Mouse (Mus musculus) left cerebral cortex, postnatal 36 days (tissue): ENCODE data around the gene Bahd1. TPM values are rescaled to one million over a fixed set of nuclear protein-coding genes. Genes with fewer than 3 reads are reported as not detected.

ENCODE experiments used
- DNase-seq, 2 experiments: peaks; one replicate each; pipeline ENCODE4 v3.0.0; 2021 to 2022; ENCODE audit warnings: low spot score in 2 of 2, mixed read lengths in 1 of 2
- intact Hi-C: fragments of 180-260 bp; cut with DNase I; formaldehyde crosslinking; loops from one replicate; pipeline ENCODE4 v1.15.1; 2025
- total RNA-seq, 2 experiments: library from RNA; stranded (reverse); gene quantifications; 2 replicates each; pipeline ENCODE4 v1.2.3; 2021

Gene Bahd1
- total RNA-seq, 2 experiments from 2014 or later, result 40.4 to 45.0 TPM

DNA sequence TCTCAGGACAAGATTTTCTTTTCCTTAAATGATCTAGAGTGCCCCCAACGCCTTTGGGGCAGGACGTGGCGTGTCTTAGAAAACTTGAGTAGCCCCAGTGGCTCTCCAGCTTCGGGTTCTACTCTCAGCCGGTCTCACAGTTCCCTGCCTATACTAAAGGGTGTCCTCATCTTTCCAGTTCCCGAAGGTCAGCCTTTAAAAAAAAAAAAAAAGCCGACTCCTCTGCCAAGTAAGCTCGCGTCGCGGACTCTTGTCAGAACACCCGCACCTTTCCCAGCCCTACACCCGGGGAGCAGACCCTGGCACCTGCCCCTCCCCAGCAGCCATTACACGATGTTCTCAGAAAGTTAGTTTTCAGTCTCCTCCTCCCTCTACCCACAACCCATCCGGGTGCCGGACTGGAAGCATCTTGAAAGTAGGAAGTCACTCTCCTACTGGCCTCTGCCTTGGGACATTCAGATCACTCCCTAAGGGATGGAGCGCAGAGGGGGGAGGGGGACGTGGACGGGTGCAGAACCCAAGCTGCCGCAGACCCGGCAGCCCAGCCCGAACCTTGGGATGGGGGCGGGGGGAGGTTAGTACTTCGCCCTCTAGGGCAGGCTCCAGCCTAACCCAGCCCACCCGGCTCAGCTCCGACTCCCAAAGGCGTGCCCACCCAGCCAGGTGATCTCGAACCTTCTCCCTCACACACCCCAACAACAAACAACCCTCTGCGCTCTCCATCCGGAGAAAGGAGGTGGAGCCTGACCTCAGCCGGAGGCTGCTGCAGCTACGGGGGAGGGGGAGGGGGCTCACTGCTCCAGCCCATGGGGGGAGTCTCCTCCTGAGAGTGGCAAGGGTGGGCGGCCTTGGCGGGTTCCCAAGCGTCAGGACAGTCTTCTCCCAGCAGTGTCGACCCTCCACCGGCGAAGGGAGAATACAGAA lies 3.9 kb upstream of the Bahd1 start:
- no peak for DNase-seq
- intact Hi-C loops, result loop anchor here (5.0 kb wide), 1 partner anchor 149 kb away; the partner anchor contains the start of gene Inafm2

- intact Hi-C loops, result loop anchor here (5.0 kb wide), 1 partner anchor 150 kb away; the partner anchor contains the start of gene Inafm2
- DNase-seq, result no peak
These were observed 3.3 kb upstream of the Bahd1 start for GRCm38 (mm10) chr2:118896914-118897291.

GRCm38 (mm10) chr2:118897392-118897791 lies 2.8 kb upstream of the Bahd1 start:
- DNase-seq, result no peak
- intact Hi-C loops, result loop anchor here (5.0 kb wide), 1 partner anchor 150 kb away; the partner anchor contains the start of gene Inafm2

- intact Hi-C loops, result loop anchor here (5.0 kb wide), 1 partner anchor 151 kb away; the partner anchor contains the start of gene Inafm2
- no peak for DNase-seq
These were observed 2.4 kb upstream of the Bahd1 start for GRCm38 (mm10) chr2:118897808-118898207.

DNA sequence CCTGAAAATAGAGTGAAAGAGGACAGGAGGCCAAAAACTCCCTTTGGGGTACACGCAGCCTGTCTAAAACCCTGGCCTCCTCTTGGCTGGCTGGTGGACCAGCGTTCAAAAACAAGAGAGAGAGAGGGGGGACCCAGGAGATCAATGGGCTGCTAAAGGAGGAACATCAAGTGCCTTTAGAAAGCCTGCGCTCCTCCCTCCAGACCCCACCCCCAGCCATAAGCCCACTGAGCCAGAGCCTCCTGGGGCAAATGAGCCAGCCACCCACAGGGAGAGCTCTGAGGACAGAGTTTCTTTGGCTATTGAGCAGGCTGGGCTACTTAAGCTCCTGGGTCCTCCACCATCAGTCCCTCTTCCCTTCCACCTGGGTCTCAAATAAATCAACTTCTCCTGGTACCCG lies 1.4 kb upstream of the Bahd1 start:
- intact Hi-C loops, result loop anchor here (5.0 kb wide), 1 partner anchor 151 kb away; the partner anchor contains the start of gene Inafm2

GRCm38 (mm10) chr2:118899306-118899705 lies 871 bp upstream of the Bahd1 start:
- DNase-seq, result no peak
- intact Hi-C loops, result loop anchor here (5.0 kb wide), 1 partner anchor 152 kb away; the partner anchor contains the start of gene Inafm2

More for the DNA sequence above, 1.4 kb upstream of the Bahd1 start:
- DNase-seq, result no peak

- DNase-seq, result no peak
- intact Hi-C loops, result no loop called here
These were observed 606 bp downstream of the Bahd1 start for GRCm38 (mm10) chr2:118900826-118901140.

DNA sequence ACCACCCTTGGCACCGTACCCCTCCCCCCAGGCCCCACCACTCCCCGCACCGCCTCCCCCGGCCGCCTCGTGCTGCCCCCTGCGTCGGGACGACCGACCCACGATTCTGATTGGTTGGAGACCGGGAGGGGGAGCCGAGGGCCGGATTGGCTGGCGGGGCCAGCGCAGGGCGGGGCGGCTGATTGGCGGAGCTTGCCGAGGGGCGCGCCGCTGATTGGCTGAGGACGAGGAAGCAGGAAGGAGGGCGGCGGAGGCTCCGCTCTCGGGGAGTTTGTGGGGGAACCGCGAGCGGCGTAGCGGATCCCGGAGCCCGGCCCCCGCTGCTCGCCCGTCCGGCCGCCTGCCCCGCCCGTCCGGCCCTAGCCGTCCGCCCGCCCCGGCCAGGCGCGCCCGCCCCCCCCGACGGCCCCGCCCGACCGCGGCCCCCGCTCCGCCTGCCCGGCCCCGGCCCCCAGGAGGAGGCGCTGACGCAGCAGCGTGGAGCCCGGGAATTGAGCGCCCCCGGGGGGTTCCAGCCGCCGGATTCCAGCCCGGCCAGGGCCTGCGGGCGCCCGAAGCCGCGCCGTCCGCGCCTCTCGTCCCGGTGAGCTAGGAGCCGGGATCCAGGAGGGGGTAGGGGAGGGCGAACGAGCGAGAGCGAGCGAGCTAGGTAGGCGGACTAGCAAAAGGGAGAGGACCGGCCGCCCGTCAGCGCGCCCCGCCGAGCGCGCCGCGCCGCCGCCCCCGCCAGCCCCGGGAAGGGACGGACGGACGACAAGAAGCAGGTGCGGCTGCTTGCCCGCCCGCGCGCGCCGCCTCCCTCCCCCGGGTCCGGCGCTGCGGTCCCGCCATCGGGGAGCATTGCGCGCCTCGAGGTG lies 1.2 kb downstream of the Bahd1 start:
- DNase-seq, result peak; percentile 98
- intact Hi-C loops, result loop anchor here (2.0 kb wide), 1 partner anchor 73 kb away; no protein-coding TSS in a partner anchor

GRCm38 (mm10) chr2:118902051-118903025 lies 2.2 kb downstream of the Bahd1 start:
- DNase-seq, result no peak
- intact Hi-C loops, result loop anchor here (2.0 kb wide), 1 partner anchor 72 kb away; no protein-coding TSS in a partner anchor

GRCm38 (mm10) chr2:118903333-118903741 lies 3.2 kb downstream of the Bahd1 start:
- intact Hi-C loops, result loop anchor here (2.0 kb wide), 1 partner anchor 71 kb away; no protein-coding TSS in a partner anchor
- DNase-seq, result no peak

DNA sequence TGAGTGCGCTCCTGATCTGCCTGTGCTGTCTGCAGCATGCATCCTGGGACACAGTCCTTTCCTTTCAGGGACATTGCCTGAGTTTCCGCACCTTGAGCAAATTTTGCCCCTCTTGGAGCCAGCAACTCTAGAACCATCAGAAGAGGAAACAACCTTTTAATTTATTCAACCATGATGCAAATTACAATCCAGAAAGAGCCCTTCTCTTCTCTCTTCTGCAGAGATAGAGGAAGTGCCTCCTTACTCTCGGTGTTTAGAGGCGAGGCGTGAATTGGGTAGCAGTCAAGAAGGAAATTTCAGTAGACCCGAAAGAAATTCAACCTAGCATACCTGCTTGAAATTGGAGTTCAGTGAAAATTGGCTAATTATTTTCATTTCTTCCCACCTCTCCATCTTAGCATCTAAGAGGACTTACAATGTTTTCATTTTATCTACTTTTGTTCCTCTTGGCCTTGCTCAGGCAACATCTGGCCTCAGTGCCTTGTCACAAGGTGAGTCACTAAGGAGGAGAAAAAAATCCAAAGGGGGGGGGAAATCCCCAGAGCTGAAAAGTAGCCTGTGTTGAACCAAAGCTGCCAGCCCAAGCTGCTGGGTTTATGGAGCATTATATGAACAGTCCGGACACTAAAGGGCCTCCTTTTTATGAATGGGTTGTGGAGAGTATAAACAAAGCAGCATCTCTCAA lies 5.4 kb downstream of the Bahd1 start:
- no peak for DNase-seq
- intact Hi-C loops, result no loop called here

GRCm38 (mm10) chr2:118906118-118906492 lies 5.9 kb downstream of the Bahd1 start:
- DNase-seq, result no peak
- intact Hi-C loops, result no loop called here

- intact Hi-C loops, result no loop called here
These were observed 7.6 kb downstream of the Bahd1 start for GRCm38 (mm10) chr2:118907781-118908180.

DNA sequence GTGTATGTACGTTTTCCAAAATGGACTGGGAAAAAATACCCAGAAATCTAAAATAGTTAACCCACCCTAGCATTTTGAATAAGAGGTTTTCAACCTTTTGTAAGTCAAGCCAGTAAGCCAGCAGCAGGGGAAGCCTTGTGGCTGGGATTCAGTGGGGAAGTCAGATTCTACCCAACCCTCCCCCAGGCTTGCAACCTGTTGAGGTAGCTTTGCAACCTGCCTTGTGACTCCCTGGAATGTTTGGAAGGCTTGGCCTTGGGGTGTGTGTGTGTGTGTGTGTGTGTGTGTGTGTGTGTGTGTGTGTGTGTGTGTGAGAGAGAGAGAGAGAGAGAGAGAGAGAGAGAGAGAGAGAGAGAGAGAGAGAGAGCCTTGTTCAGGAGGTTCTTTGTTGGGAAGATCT lies 9.0 kb downstream of the Bahd1 start:
- DNase-seq, result no peak
- intact Hi-C loops, result no loop called here

More at GRCm38 (mm10) chr2:118907781-118908180, 7.6 kb downstream of the Bahd1 start:
- no peak for DNase-seq

GRCm38 (mm10) chr2:118910605-118911278 lies 10.6 kb downstream of the Bahd1 start:
- intact Hi-C loops, result no loop called here
- no peak for DNase-seq

- intact Hi-C loops, result no loop called here
- no peak for DNase-seq
These were observed 12.5 kb downstream of the Bahd1 start for GRCm38 (mm10) chr2:118912706-118913105.

DNA sequence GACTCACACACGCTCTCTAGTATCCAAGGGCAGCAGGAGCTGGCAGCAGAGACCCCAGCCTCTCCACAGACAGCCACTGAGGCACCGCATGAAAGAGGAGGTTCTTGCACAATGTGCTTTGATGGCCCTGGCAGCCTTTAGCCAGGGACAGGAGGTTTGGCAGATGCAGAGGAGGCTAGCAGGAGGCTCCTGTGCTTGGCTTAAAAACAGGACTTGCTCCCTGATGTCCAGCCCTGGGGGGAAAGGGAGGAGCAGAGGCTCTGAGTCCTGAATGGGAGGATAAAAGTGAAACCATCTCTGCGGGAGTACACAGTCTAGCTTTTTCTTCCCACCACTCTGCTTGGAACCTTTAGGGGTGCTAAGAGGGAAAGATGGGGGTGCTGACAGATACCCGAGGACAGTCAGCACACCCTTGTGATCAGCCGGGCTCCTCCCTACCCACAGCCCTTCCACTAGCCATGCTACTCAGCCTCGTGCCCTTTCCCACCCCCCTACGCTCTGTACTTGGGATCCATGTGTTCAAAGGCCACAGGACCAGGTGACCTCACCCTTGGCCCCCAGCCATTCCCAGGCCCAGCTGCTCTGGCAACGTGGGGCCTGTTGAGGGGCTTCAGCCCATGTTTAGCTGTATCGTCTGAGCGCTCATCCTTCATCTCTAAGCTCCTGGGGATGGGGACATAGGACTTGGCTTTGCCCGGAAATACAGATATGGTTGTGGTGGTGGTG lies 13.5 kb downstream of the Bahd1 start:
- no peak for DNase-seq
- intact Hi-C loops, result no loop called here
